Mouse (Mus musculus): ENCODE results near the gene Gm10718. TPM values are rescaled to one million over a fixed set of nuclear protein-coding genes. Genes with fewer than 3 reads are reported as not detected.
"Not testable (repeated sequence)": the region's sequence is repeated elsewhere in the genome, so short reads cannot be mapped to it uniquely, and the experiment has no call there.

Gene Gm10718
- polyA plus RNA-seq, 1 experiment from 2014 or later, result 0.86 TPM

- WGBS, result 70% methylated on average over 6 of the region's 8 CpGs
- H3K9me3 ChIP-seq (ENCODE audit: control insufficient read depth, low read length); H3K9ac ChIP-seq; H3K4me2 ChIP-seq (replicated peaks); H3K27me3 ChIP-seq (ENCODE audit: control insufficient read depth, insufficient read depth, low read length); DNase-seq (ENCODE audit: low spot score); H3K36me3 ChIP-seq (replicated peaks; ENCODE audit: control insufficient read depth, insufficient read depth); H3K4me1 ChIP-seq (replicated peaks; ENCODE audit: control insufficient read depth, insufficient read depth, low read length); ATAC-seq (ENCODE audit: low FRiP score); H3K27ac ChIP-seq; H3K4me3 ChIP-seq (replicated peaks; ENCODE audit: low read length): not testable (repeated sequence)
These were observed 13.2 kb downstream of the Gm10718 start, which contains the start of gene Gm10715 for GRCm38 (mm10) chr9:3036577-3036976. TSS of gene Gm10715 (plus strand) at chr9:3036877.

- not testable (repeated sequence) for DNase-seq (ENCODE audit: low spot score); H3K9me3 ChIP-seq (ENCODE audit: control insufficient read depth, low read length); H3K27ac ChIP-seq; H3K27me3 ChIP-seq (ENCODE audit: control insufficient read depth, insufficient read depth, low read length); H3K9ac ChIP-seq; ATAC-seq (ENCODE audit: low FRiP score); H3K4me1 ChIP-seq (replicated peaks; ENCODE audit: control insufficient read depth, insufficient read depth, low read length); H3K4me3 ChIP-seq (replicated peaks; ENCODE audit: low read length); H3K4me2 ChIP-seq (replicated peaks); H3K36me3 ChIP-seq (replicated peaks; ENCODE audit: control insufficient read depth, insufficient read depth)
- WGBS, result 70% methylated on average over 4 of the region's 4 CpGs
These were observed 14.8 kb downstream of the Gm10718 start for GRCm38 (mm10) chr9:3038161-3038560.

Small RNA genes within 50 kb of the gene (microRNA-seq; reads per million reads assigned to microRNA genes)
- not detected for gene Mir101c

Other genes with a start within 250 kb of the Gm10718 start
- gene Gm10722, start 22.6 kb upstream of the Gm10718 start, polyA plus RNA-seq (2014; fragmentation: Nextera tagmentation; extraction: Ambion mirVana), result not detected in 2 replicates
- not detected in 2 replicates for gene Gm11168, start 20.2 kb upstream of the Gm10718 start, polyA plus RNA-seq (2014; fragmentation: Nextera tagmentation; extraction: Ambion mirVana)
- gene Gm10721, start 10.4 kb upstream of the Gm10718 start, polyA plus RNA-seq (2014; fragmentation: Nextera tagmentation; extraction: Ambion mirVana), result not detected in 2 replicates
- gene Gm10720, start 7.9 kb upstream of the Gm10718 start, polyA plus RNA-seq (2014; fragmentation: Nextera tagmentation; extraction: Ambion mirVana), result not detected in 2 replicates
- 0.47 TPM in 1 of 2 replicates, not detected in the other for gene Gm10719, start 6.1 kb upstream of the Gm10718 start, polyA plus RNA-seq (2014; fragmentation: Nextera tagmentation; extraction: Ambion mirVana)
- gene Gm10717, start 1.9 kb downstream of the Gm10718 start, polyA plus RNA-seq (2014; fragmentation: Nextera tagmentation; extraction: Ambion mirVana), result 1.0 TPM in 1 of 2 replicates, not detected in the other
- not detected in 2 replicates for gene Gm17535, start 11.1 kb downstream of the Gm10718 start, polyA plus RNA-seq (2014; fragmentation: Nextera tagmentation; extraction: Ambion mirVana)
- not detected in 2 replicates for gene Gm10715, start 13.3 kb downstream of the Gm10718 start, polyA plus RNA-seq (2014; fragmentation: Nextera tagmentation; extraction: Ambion mirVana)